Mouse (Mus musculus) kidney, embryonic 16.5 days (tissue): ENCODE data around the gene Ulk4. TPM values are rescaled to one million over a fixed set of nuclear protein-coding genes. Genes with fewer than 3 reads are reported as not detected.
"Not testable (repeated sequence)": the region's sequence is repeated elsewhere in the genome, so short reads cannot be mapped to it uniquely, and the experiment has no call there.

ENCODE experiments used
- ATAC-seq: fragments of 200-750 bp; cut with Nextera tagmentation; 2 replicates; pipeline ENCODE4 v1.8.0; 2017; ENCODE audit warnings: moderate TSS enrichment; ENCODE audit not compliant: low FRiP score, low TSS enrichment
- H3K27ac ChIP-seq: fragments of 300-500 bp; sonication (generic); 2 replicates; pipeline ENCODE4 v1.5.1; 2014; ENCODE audit warnings: low read length
- H3K27me3 ChIP-seq: fragments of 300-500 bp; sonication (generic); 2 replicates; pipeline ENCODE4 v1.6.1; 2014; ENCODE audit warnings: low read length, control low read depth, mixed read lengths; ENCODE audit not compliant: insufficient read depth
- H3K36me3 ChIP-seq: fragments of 300-500 bp; sonication (generic); 2 replicates; pipeline ENCODE4 v1.6.1; 2014; ENCODE audit warnings: low read length, control low read depth, mixed read lengths; ENCODE audit not compliant: insufficient read depth
- H3K4me1 ChIP-seq: fragments of 300-500 bp; sonication (generic); 2 replicates; pipeline ENCODE4 v1.6.1; 2014; ENCODE audit warnings: low read length, control low read depth, mixed read lengths; ENCODE audit not compliant: insufficient read depth
- H3K4me2 ChIP-seq: fragments of 300-500 bp; sonication (generic); replicated peaks from 2 replicates; pipeline ENCODE4 v1.6.1; 2014; ENCODE audit warnings: low read depth, low read length
- H3K4me3 ChIP-seq: fragments of 300-500 bp; sonication (generic); 2 replicates; pipeline ENCODE4 v1.5.1; 2014; ENCODE audit warnings: mild to moderate bottlenecking, low read length
- H3K9ac ChIP-seq: fragments of 300-500 bp; sonication (generic); replicated peaks from 2 replicates; pipeline ENCODE4 v1.6.1; 2014; ENCODE audit warnings: low read length
- H3K9me3 ChIP-seq: fragments of 300-500 bp; sonication (generic); 2 replicates; pipeline ENCODE4 v1.6.1; 2016; ENCODE audit warnings: low read length, control low read depth
- WGBS: fragments of 180-500 bp; shearing (Covaris S2); extraction: QIAGEN DNeasy Blood & Tissue Kit; methylation state at CpG from one replicate; pipeline ENCODE4 v1.1.7; 2014; 5-methylcytosine and 5-hydroxymethylcytosine counted together
- polyA plus RNA-seq: library from polyadenylated mRNA; unstranded; fragments of >200 nt; fragmentation: Nextera tagmentation; extraction: Ambion mirVana; gene quantifications from 2 replicates; pipeline ENCODE4 v1.2.1, GENCODE M21; 2015

Ulk4 gene
- polyA plus RNA-seq, 1 experiment from 2014 or later, result 148 TPM

DNA sequence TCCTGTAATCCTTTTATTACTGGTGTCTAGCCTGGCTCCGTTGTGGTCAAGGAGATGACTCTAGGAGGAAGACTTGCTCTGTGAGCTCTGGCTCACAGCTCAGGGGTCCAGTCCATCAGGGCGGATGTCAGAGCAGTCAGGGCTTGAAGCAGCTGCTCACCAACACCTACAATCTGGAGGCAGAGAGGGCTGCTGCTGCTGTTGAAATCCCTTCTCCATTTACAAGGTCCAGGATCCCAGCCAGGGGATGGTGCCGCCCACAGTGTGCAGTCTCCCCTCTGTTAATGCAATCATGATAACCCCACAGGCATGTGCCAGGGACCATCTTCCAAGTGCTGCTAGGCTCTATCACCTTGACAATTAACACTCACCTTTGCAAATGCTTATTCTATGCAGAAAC lies 220.5 kb downstream of the Ulk4 start:
- H3K4me3 ChIP-seq, result no peak overlapping the region

GRCm38 (mm10) chr9:121056036-121056435 lies 221.0 kb downstream of the Ulk4 start:
- Histone ChIP-seq H3K27me3 (no peaks in the 10 kb centered on the region), H3K9me3 (0 out of 2 replicates have a peak, but pooled peaks cover 4% of the 10 kb centered on the region), H3K9ac (no peak overlapping the region), H3K4me2 (no peak overlapping the region), H3K27ac (no peak overlapping the region), H3K4me1 (peaks cover 13% of the 10 kb centered on the region; the same call in 1 of the 2 replicates), H3K4me3 (no peak overlapping the region), H3K36me3 (no peaks in the 10 kb centered on the region)
- WGBS, result 58% methylated on average over 5 of the region's 5 CpGs
- ATAC-seq, result 0 out of 2 replicates have a peak, but pooled peaks have one; percentile 23

More for the DNA sequence above, 220.5 kb downstream of the Ulk4 start:
- H3K9me3 ChIP-seq, result 0 out of 2 replicates have a peak, but pooled peaks cover 4% of the 10 kb centered on the region
- H3K9ac ChIP-seq, result no peak overlapping the region
- H3K27me3 ChIP-seq, result no peaks in the 10 kb centered on the region
- H3K36me3 ChIP-seq, result no peaks in the 10 kb centered on the region
- no peak overlapping the region for H3K4me2 ChIP-seq
- no peak for ATAC-seq
- H3K27ac ChIP-seq, result no peak overlapping the region
- H3K4me1 ChIP-seq, result peaks cover 13% of the 10 kb centered on the region; the same call in 1 of the 2 replicates
- WGBS, result 71% methylated on average over 3 of the region's 3 CpGs

GRCm38 (mm10) chr9:121045657-121046056 lies 231.3 kb downstream of the Ulk4 start:
- not testable (repeated sequence) for H3K4me1 ChIP-seq, H3K9ac ChIP-seq, H3K36me3 ChIP-seq, H3K9me3 ChIP-seq, H3K27ac ChIP-seq, H3K27me3 ChIP-seq, ATAC-seq, H3K4me2 ChIP-seq, H3K4me3 ChIP-seq
- WGBS, result 76% methylated on average over 9 of the region's 9 CpGs

GRCm38 (mm10) chr9:121044471-121045206 lies 232.4 kb downstream of the Ulk4 start:
- ATAC-seq, result no peak
- H3K9ac ChIP-seq, result no peak overlapping the region
- H3K4me1 ChIP-seq, result no peaks in the 10 kb centered on the region
- 69% methylated on average over 17 of the region's 17 CpGs for WGBS
- H3K4me2 ChIP-seq, result no peak overlapping the region
- no peaks in the 10 kb centered on the region for H3K9me3 ChIP-seq
- H3K27me3 ChIP-seq, result no peaks in the 10 kb centered on the region
- H3K36me3 ChIP-seq, result no peaks in the 10 kb centered on the region
- H3K27ac ChIP-seq, result no peak overlapping the region
- H3K4me3 ChIP-seq, result no peak overlapping the region

GRCm38 (mm10) chr9:121043021-121043420 lies 234.0 kb downstream of the Ulk4 start:
- WGBS, result 84% methylated on average over 4 of the region's 4 CpGs
- Histone ChIP-seq H3K9me3 (no peaks in the 10 kb centered on the region), H3K4me3 (no peak overlapping the region), H3K9ac (no peak overlapping the region), H3K36me3 (no peaks in the 10 kb centered on the region), H3K27me3 (no peaks in the 10 kb centered on the region), H3K4me1 (no peaks in the 10 kb centered on the region), H3K4me2 (no peak overlapping the region), H3K27ac (no peak overlapping the region)
- ATAC-seq, result no peak

DNA sequence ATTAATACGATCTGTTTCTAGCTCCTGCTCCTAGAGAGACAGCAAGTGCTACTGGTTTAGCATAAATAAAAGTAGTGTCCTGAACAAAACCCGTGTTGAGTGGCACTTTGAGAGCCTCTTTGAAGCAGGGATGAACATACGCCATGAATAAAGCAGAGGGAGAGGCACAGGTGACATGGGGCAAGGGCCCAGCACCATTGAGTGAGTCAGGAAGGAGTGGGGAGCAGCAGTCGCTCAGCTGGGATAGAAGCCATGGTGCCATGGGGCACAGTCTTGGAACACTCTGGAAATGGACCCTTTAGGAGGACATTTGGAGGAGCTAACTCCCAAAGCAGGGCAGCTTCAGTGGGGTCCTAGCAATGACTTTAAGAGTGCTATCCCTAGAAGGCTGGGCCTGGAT lies 238.6 kb downstream of the Ulk4 start:
- WGBS, result 60% methylated on average over 4 of the region's 4 CpGs
- no peak for ATAC-seq
- no peaks in the 10 kb centered on the region for H3K27me3 ChIP-seq
- no peaks in the 10 kb centered on the region; the same call in 1 of the 2 replicates for H3K4me1 ChIP-seq
- no peak overlapping the region for H3K27ac ChIP-seq
- H3K9me3 ChIP-seq, result no peaks in the 10 kb centered on the region
- H3K36me3 ChIP-seq, result no peaks in the 10 kb centered on the region
- H3K9ac ChIP-seq, result no peak overlapping the region
- H3K4me2 ChIP-seq, result no peak overlapping the region
- H3K4me3 ChIP-seq, result no peak overlapping the region

GRCm38 (mm10) chr9:121037975-121038374 lies 239.0 kb downstream of the Ulk4 start:
- Histone ChIP-seq H3K9ac (no peak overlapping the region), H3K27me3 (no peaks in the 10 kb centered on the region), H3K36me3 (no peaks in the 10 kb centered on the region), H3K9me3 (no peaks in the 10 kb centered on the region), H3K4me1 (no peaks in the 10 kb centered on the region; the same call in 1 of the 2 replicates), H3K27ac (no peak overlapping the region), H3K4me2 (no peak overlapping the region), H3K4me3 (no peak overlapping the region)
- 58% methylated on average over 5 of the region's 5 CpGs for WGBS
- ATAC-seq, result no peak

DNA sequence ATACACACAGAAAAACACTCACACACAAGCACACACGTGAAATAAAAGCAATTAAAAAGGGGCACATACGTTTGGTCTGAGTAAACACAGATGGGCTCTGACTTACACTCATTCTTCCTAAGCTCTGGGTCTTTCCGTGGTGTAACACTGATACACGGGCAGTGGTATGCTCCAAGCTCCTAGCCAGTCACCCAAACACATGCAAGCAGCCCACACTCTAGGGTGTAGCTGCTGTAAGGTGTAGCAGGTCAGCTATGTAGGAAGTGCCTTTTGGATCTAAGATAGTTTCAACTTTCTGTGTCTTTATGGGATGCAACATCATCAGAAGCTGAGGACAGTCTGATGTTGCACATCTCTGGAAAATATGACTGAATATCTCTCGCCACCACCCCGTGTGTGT lies 241.7 kb downstream of the Ulk4 start:
- H3K9me3 ChIP-seq, result no peaks in the 10 kb centered on the region
- H3K4me3 ChIP-seq, result no peak overlapping the region
- no peaks in the 10 kb centered on the region; the same call in 1 of the 2 replicates for H3K4me1 ChIP-seq
- no peak overlapping the region for H3K4me2 ChIP-seq
- H3K36me3 ChIP-seq, result no peaks in the 10 kb centered on the region
- 78% methylated on average over 6 of the region's 6 CpGs for WGBS
- no peak overlapping the region for H3K9ac ChIP-seq
- no peaks in the 10 kb centered on the region for H3K27me3 ChIP-seq
- no peak overlapping the region for H3K27ac ChIP-seq
- ATAC-seq, result no peak

DNA sequence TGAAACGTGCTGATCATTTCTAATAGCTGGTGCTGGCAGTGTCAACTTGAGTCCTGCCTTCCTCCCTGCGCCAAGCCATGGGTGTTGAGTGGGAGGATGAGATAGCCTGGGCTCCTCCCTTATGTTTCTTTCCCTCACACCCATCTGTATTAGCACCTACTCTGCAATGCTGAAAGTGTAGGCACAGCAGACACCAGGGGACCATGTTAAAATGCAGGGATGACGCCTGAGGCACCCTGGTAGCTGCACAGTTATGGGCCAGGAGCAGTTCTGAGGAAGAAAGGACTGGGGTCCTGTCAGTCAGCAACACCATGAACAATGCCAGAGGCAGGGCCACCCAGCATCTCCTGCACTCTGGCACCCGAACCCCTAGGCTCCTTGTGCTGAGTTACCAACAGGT lies 243.4 kb downstream of the Ulk4 start:
- no peak overlapping the region for H3K4me2 ChIP-seq
- no peaks in the 10 kb centered on the region for H3K9me3 ChIP-seq
- no peak for ATAC-seq
- no peak overlapping the region for H3K4me3 ChIP-seq
- H3K27ac ChIP-seq, result no peak overlapping the region
- no peak overlapping the region for H3K9ac ChIP-seq
- WGBS, result 77% methylated on average over 4 of the region's 4 CpGs
- H3K27me3 ChIP-seq, result no peaks in the 10 kb centered on the region
- no peaks in the 10 kb centered on the region; the same call in 1 of the 2 replicates for H3K4me1 ChIP-seq
- no peaks in the 10 kb centered on the region for H3K36me3 ChIP-seq

- no peaks in the 10 kb centered on the region for H3K36me3 ChIP-seq
- H3K4me1 ChIP-seq, result no peaks in the 10 kb centered on the region; the same call in 1 of the 2 replicates
- no peak overlapping the region for H3K9ac ChIP-seq
- H3K9me3 ChIP-seq, result no peaks in the 10 kb centered on the region
- WGBS, result 72% methylated on average over 10 of the region's 10 CpGs
- H3K4me2 ChIP-seq, result no peak overlapping the region
- H3K4me3 ChIP-seq, result no peak overlapping the region
- ATAC-seq, result no peak
- H3K27ac ChIP-seq, result no peak overlapping the region
- H3K27me3 ChIP-seq, result no peaks in the 10 kb centered on the region
These were observed 244.6 kb downstream of the Ulk4 start for GRCm38 (mm10) chr9:121032322-121032964.
